Mouse (Mus musculus) hindbrain, embryonic 14.5 days (tissue): ENCODE data around the gene Adgrg1. TPM values are rescaled to one million over a fixed set of nuclear protein-coding genes. Genes with fewer than 3 reads are reported as not detected.
A peak's percentile ranks its signal among the peaks of the same experiment; 100 is the strongest.

ENCODE experiments used
- ATAC-seq: fragments of 200-750 bp; cut with Nextera tagmentation; 2 replicates; pipeline ENCODE4 v1.8.0; 2017; ENCODE audit warnings: moderate number of reproducible peaks, mild to moderate bottlenecking, moderate TSS enrichment, moderate library complexity; ENCODE audit not compliant: low FRiP score
- DNase-seq: peaks from one replicate; pipeline ENCODE4 v3.0.0-alpha.2; 2015; ENCODE audit warnings: low spot score
- H3K27ac ChIP-seq: fragments of 300-500 bp; sonication (generic); 2 replicates; pipeline ENCODE4 v1.5.1; 2014; ENCODE audit warnings: mild to moderate bottlenecking, moderate library complexity
- H3K27me3 ChIP-seq: fragments of 300-500 bp; sonication (generic); 2 replicates; pipeline ENCODE4 v1.6.1; 2014; ENCODE audit warnings: mild to moderate bottlenecking, low read length, mixed read lengths; ENCODE audit not compliant: control insufficient read depth, insufficient read depth
- H3K36me3 ChIP-seq: fragments of 300-500 bp; sonication (generic); replicated peaks from 2 replicates; pipeline ENCODE4 v1.6.1; 2014; ENCODE audit not compliant: control insufficient read depth, insufficient read depth
- H3K4me1 ChIP-seq: fragments of 300-500 bp; sonication (generic); replicated peaks from 2 replicates; pipeline ENCODE4 v1.6.1; 2014; ENCODE audit warnings: antibody characterized with exemption, low read length, mixed read lengths; ENCODE audit not compliant: control insufficient read depth, insufficient read depth
- H3K4me2 ChIP-seq: fragments of 300-500 bp; sonication (generic); replicated peaks from 2 replicates; pipeline ENCODE4 v1.6.1; 2014; ENCODE audit warnings: mild to moderate bottlenecking, moderate library complexity
- H3K4me3 ChIP-seq: fragments of 300-500 bp; sonication (generic); replicated peaks from 2 replicates; pipeline ENCODE4 v1.5.1; 2014; ENCODE audit warnings: mild to moderate bottlenecking, low read length
- H3K9ac ChIP-seq: fragments of 300-500 bp; sonication (generic); 2 replicates; pipeline ENCODE4 v1.6.1; 2014
- H3K9me3 ChIP-seq: fragments of 300-500 bp; sonication (generic); 2 replicates; pipeline ENCODE4 v1.6.1; 2016; ENCODE audit warnings: low read length; ENCODE audit not compliant: control insufficient read depth
- WGBS: fragments of 180-500 bp; shearing (Covaris S2); extraction: QIAGEN DNeasy Blood & Tissue Kit; methylation state at CpG from one replicate; pipeline ENCODE4 v1.1.7; 2014; 5-methylcytosine and 5-hydroxymethylcytosine counted together
- polyA plus RNA-seq: library from polyadenylated mRNA; unstranded; fragments of >200 nt; fragmentation: Nextera tagmentation; extraction: Ambion mirVana; gene quantifications from 2 replicates; pipeline ENCODE4 v1.2.1, GENCODE M21; 2014

The Adgrg1 gene
- polyA plus RNA-seq, 1 experiment from 2014 or later = 115 TPM

DNA sequence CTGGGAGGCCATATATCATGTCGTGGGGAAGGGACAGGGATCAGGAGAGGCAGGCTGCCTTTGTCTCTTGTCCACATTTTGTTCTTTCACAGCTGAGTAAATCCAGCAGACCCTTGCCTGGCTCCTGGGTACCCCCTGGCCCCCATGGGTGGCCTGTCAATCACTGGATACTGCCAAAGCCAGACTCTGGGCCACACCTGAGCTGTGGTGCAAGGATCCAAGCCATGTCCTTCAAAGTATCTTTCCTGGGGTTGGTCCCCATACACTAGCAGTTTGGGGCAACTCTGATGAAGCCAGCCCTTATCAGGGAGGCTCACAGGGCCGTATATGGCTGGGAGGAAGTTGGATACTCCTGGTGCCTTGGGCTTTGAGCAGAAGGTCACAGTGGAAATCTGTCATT lies 23.9 kb downstream of the Adgrg1 start:
- WGBS = 21% methylated on average over 2 of the region's 2 CpGs
- DNase-seq (no peak), ATAC-seq (no peak)
- H3K36me3 ChIP-seq = peaks cover 9% of the 10 kb centered on the region
- H3K9ac ChIP-seq = peak overlapping the region; percentile 89
- H3K4me2 ChIP-seq = peak overlapping the region; percentile 80
- H3K27me3 ChIP-seq = no peaks in the 10 kb centered on the region
- peak overlapping the region; percentile 49 for H3K4me3 ChIP-seq
- H3K9me3 ChIP-seq = no peaks in the 10 kb centered on the region
- peaks cover 59% of the 10 kb centered on the region for H3K4me1 ChIP-seq
- peak overlapping the region; percentile 98 for H3K27ac ChIP-seq

DNA sequence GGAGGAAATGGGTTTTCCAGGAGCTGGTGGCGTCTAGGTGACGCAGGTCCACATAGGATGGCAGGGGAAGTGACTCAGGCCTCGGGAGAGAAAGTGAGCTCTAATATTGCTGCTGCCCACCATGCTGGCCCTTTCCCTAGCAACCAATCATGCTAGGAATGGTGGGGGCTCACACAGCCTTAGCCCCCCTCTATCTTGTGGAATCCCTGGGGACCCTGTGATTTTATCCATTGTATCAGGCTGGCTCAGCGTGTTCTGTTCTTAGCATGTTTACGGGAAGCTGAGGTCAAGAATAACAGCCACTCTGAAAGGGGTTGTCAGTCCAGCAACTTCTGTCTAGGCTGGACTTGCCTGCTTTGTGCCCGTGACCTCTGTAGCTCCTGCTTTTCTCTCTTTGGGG lies 24.5 kb downstream of the Adgrg1 start:
- H3K4me3 ChIP-seq = peak overlapping the region; percentile 49
- H3K27ac ChIP-seq = peak overlapping the region; percentile 98
- peaks cover 15% of the 10 kb centered on the region for H3K36me3 ChIP-seq
- ATAC-seq (no peak), DNase-seq (no peak)
- 13% methylated on average over 6 of the region's 6 CpGs for WGBS
- peaks cover 54% of the 10 kb centered on the region for H3K4me1 ChIP-seq
- no peaks in the 10 kb centered on the region for H3K9me3 ChIP-seq
- H3K27me3 ChIP-seq = no peaks in the 10 kb centered on the region
- H3K4me2 ChIP-seq = peak overlapping the region; percentile 80
- H3K9ac ChIP-seq = peak overlapping the region; percentile 89

GRCm38 (mm10) chr8:94999956-95000355 lies 25.4 kb downstream of the Adgrg1 start:
- Histone ChIP-seq H3K4me2 (peak overlapping the region; percentile 80), H3K9me3 (no peaks in the 10 kb centered on the region), H3K4me3 (peak overlapping the region; percentile 16), H3K27ac (peak overlapping the region; percentile 98), H3K27me3 (no peaks in the 10 kb centered on the region), H3K36me3 (peaks cover 25% of the 10 kb centered on the region), H3K4me1 (peaks cover 54% of the 10 kb centered on the region), H3K9ac (peak overlapping the region; percentile 48)
- ATAC-seq (no peak), DNase-seq (no peak)
- WGBS = 27% methylated on average over 6 of the region's 6 CpGs

- 10% methylated on average over 5 of the region's 5 CpGs for WGBS
- peak overlapping the region; percentile 48; the same call in 1 of the 2 replicates for H3K9ac ChIP-seq
- peak overlapping the region; percentile 98 for H3K27ac ChIP-seq
- peaks cover 32% of the 10 kb centered on the region for H3K36me3 ChIP-seq
- peaks cover 54% of the 10 kb centered on the region for H3K4me1 ChIP-seq
- DNase-seq (peak; percentile 69), ATAC-seq (0 out of 2 replicates have a peak, but pooled peaks have one; percentile 28)
- H3K27me3 ChIP-seq = no peaks in the 10 kb centered on the region
- H3K9me3 ChIP-seq = no peaks in the 10 kb centered on the region
- H3K4me2 ChIP-seq = peak overlapping the region; percentile 80
- H3K4me3 ChIP-seq = peak overlapping the region; percentile 16; the same call in 1 of the 2 replicates
Measured at GRCm38 (mm10) chr8:95000684-95001083, 26.1 kb downstream of the Adgrg1 start.

GRCm38 (mm10) chr8:95001165-95001564 lies 26.6 kb downstream of the Adgrg1 start:
- no peaks in the 10 kb centered on the region for H3K27me3 ChIP-seq
- H3K4me2 ChIP-seq = peak overlapping the region; percentile 80
- DNase-seq (no peak), ATAC-seq (no peak)
- no peaks in the 10 kb centered on the region for H3K9me3 ChIP-seq
- H3K4me1 ChIP-seq = peaks cover 54% of the 10 kb centered on the region
- no peak overlapping the region for H3K4me3 ChIP-seq
- H3K9ac ChIP-seq = no peak overlapping the region
- WGBS = 65% methylated on average over 5 of the region's 5 CpGs
- H3K27ac ChIP-seq = peak overlapping the region; percentile 98
- peaks cover 37% of the 10 kb centered on the region for H3K36me3 ChIP-seq

DNA sequence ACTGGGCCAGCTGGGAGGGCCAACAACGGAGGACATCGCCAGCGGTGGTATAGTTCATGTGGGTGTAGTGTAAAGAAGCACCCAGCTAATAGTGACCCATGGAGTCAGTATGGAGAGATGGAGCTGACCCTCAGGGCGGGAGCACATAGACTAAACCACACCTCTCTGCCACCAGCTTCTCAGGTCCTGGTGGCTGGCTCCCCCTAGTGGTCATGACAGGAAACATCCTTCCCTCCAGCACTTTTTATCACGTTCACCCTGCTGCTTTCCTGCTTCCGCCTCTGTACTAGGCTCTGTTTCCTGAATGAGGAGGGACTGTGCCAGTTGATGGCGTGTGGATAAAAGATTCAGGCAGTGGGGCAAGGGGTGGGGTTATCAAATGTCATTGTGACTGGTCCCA lies 27.1 kb downstream of the Adgrg1 start:
- H3K9ac ChIP-seq = no peak overlapping the region
- H3K27ac ChIP-seq = peak overlapping the region; percentile 98
- peak overlapping the region; percentile 80 for H3K4me2 ChIP-seq
- ATAC-seq (peak; percentile 32; the same call in 1 of the 2 replicates), DNase-seq (peak; percentile 80)
- peaks cover 54% of the 10 kb centered on the region for H3K4me1 ChIP-seq
- 3% methylated on average over 7 of the region's 7 CpGs for WGBS
- H3K36me3 ChIP-seq = peaks cover 42% of the 10 kb centered on the region
- no peak overlapping the region for H3K4me3 ChIP-seq
- H3K9me3 ChIP-seq = no peaks in the 10 kb centered on the region
- no peaks in the 10 kb centered on the region for H3K27me3 ChIP-seq

- Histone ChIP-seq H3K4me1 (peaks cover 53% of the 10 kb centered on the region), H3K27me3 (no peaks in the 10 kb centered on the region), H3K36me3 (peaks cover 47% of the 10 kb centered on the region), H3K4me2 (0 out of 2 replicates have a peak overlapping the region, but pooled peaks have one; percentile 80), H3K9me3 (no peaks in the 10 kb centered on the region), H3K27ac (no peak overlapping the region), H3K9ac (no peak overlapping the region), H3K4me3 (no peak overlapping the region)
- 71% methylated on average over 8 of the region's 8 CpGs for WGBS
- ATAC-seq (no peak), DNase-seq (no peak)
Measured at GRCm38 (mm10) chr8:95002089-95002655, 27.6 kb downstream of the Adgrg1 start.

GRCm38 (mm10) chr8:95012442-95012919 lies 37.9 kb downstream of the Adgrg1 start:
- ATAC-seq = no peak
- no peak overlapping the region for H3K4me2 ChIP-seq
- no peaks in the 10 kb centered on the region for H3K9me3 ChIP-seq
- no peaks in the 10 kb centered on the region; the same call in 1 of the 2 replicates for H3K4me1 ChIP-seq
- H3K27me3 ChIP-seq = no peaks in the 10 kb centered on the region
- H3K36me3 ChIP-seq = peaks cover 81% of the 10 kb centered on the region
- H3K4me3 ChIP-seq = no peak overlapping the region
- WGBS = 89% methylated on average over 15 of the region's 15 CpGs
- DNase-seq = no peak
- H3K9ac ChIP-seq = no peak overlapping the region
- H3K27ac ChIP-seq = no peak overlapping the region

GRCm38 (mm10) chr8:95015866-95016265 lies 41.3 kb downstream of the Adgrg1 start:
- H3K9me3 ChIP-seq = no peaks in the 10 kb centered on the region
- H3K4me2 ChIP-seq = no peak overlapping the region
- 79% methylated on average over 4 of the region's 4 CpGs for WGBS
- ATAC-seq (no peak), DNase-seq (no peak)
- no peak overlapping the region for H3K27ac ChIP-seq
- H3K4me3 ChIP-seq = no peak overlapping the region
- H3K4me1 ChIP-seq = no peaks in the 10 kb centered on the region; the same call in 1 of the 2 replicates
- peaks cover 47% of the 10 kb centered on the region for H3K36me3 ChIP-seq
- 0 out of 2 replicates have a peak overlapping the region, but pooled peaks have one; percentile 10 for H3K9ac ChIP-seq
- H3K27me3 ChIP-seq = no peaks in the 10 kb centered on the region
